Mouse (Mus musculus): Measurements from ENCODE around the gene Cdc42ep5. TPM values are rescaled to one million over a fixed set of nuclear protein-coding genes. Genes with fewer than 3 reads are reported as not detected.
A peak's percentile ranks its signal among the peaks of the same experiment; 100 is the strongest.

Cdc42ep5 gene
- polyA plus RNA-seq, 1 experiment from 2014 or later, result 26.5 TPM

DNA sequence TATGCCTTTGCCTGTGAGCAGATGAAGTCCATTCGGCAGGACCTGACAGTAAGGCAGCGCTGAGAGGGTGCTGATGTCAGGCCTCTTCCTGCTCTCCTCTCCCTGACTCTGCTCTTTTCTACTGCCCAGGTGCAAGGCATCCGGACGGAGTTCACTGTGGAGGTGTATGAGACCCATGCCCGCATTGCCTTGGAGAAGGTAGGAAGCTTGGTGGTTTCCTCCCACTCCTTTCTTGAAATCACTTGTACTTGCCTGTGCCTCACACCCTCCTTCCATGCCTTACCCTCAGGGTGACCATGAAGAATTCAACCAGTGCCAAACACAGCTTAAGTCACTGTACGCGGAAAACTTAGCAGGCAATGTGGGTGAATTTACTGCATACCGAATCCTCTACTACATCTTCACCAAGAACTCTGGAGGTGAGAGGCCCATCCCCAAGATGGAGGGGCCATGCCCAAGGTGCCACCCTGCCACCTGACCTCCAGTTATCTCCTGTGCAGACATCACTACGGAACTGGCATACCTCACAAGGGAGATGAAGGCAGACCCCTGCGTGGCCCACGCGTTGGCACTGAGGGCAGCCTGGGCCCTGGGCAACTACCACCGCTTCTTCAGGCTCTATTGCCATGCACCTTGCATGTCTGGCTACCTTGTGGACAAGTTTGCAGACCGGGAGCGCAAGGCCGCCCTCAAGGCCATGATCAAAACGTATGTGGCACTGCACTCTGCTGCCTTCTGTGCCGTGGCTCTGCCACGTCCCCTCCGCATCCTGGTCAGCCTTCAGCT, 19.7 kb downstream of the Cdc42ep5 start:
- Histone ChIP-seq H3K9me3 (no peaks in the 10 kb centered on the region), H3K27ac (replicated peaks) (no peak overlapping the region)

DNA sequence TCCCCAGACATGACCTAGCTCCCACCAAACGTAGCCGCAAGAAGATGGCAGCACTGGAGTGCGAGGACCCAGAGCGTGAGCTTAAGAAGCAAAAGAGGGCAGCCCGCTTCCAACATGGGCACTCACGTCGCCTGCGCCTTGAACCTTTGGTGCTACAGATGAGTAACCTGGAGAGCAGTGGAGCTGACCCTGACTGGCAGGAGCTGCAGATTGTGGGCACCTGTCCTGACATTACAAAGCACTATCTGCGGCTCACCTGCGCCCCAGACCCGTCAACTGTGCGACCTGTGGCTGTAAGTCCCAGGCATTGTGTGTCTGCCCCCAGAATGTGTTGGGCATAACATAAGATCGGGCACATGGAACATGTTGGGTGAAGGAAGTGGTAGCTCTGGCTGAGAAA, 20.6 kb downstream of the Cdc42ep5 start:
- no peak overlapping the region for H3K4me3 ChIP-seq
- ATAC-seq (ENCODE audit: extremely low read depth, insufficient number of reproducible peaks, low FRiP score, low TSS enrichment), result no peak
- WGBS, result 94% methylated on average over 13 of the region's 13 CpGs
- no peaks in the 10 kb centered on the region for H3K9me3 ChIP-seq
- no peaks in the 10 kb centered on the region for H3K27me3 ChIP-seq (replicated peaks)
- no peak overlapping the region for H3K27ac ChIP-seq (replicated peaks)
- peaks cover 15% of the 10 kb centered on the region for H3K4me1 ChIP-seq
- no peak overlapping the region for H3K9ac ChIP-seq
- no peak overlapping the region for H3K4me2 ChIP-seq
- peaks cover 93% of the 10 kb centered on the region for H3K36me3 ChIP-seq

More for the DNA sequence above, 19.7 kb downstream of the Cdc42ep5 start:
- Histone ChIP-seq H3K4me3 (no peak overlapping the region), H3K4me2 (no peak overlapping the region), H3K4me1 (peaks cover 17% of the 10 kb centered on the region), H3K36me3 (peaks cover 84% of the 10 kb centered on the region), H3K9ac (no peak overlapping the region), H3K27me3 (replicated peaks) (no peaks in the 10 kb centered on the region)
- WGBS, result 95% methylated on average over 20 of the region's 20 CpGs
- ATAC-seq (ENCODE audit: extremely low read depth, insufficient number of reproducible peaks, low FRiP score, low TSS enrichment), result no peak

DNA sequence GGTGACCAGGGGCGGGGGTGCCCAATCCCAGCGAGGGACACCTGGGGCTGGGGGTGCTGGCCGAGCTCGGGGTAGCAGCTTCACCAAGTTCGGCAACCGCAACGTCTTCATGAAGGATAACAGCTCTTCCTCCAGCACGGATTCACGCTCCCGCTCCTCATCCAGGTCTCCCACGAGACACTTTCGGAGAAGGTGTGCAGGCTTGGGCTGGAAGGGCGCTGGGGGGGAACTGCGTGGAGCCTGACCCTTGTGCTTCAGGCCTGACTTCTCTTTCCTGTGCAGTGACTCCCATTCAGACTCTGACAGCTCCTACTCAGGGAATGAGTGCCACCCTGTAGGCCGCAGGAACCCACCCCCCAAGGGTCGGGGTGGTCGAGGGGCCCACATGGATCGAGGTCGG, 21.2 kb downstream of the Cdc42ep5 start:
- Histone ChIP-seq H3K9ac (no peak overlapping the region), H3K4me3 (no peak overlapping the region), H3K27me3 (replicated peaks) (no peaks in the 10 kb centered on the region), H3K9me3 (no peaks in the 10 kb centered on the region), H3K4me1 (peaks cover 14% of the 10 kb centered on the region), H3K27ac (replicated peaks) (no peak overlapping the region), H3K4me2 (no peak overlapping the region), H3K36me3 (peaks cover 98% of the 10 kb centered on the region)
- ATAC-seq (ENCODE audit: extremely low read depth, insufficient number of reproducible peaks, low FRiP score, low TSS enrichment), result no peak
- 94% methylated on average over 19 of the region's 19 CpGs for WGBS

DNA sequence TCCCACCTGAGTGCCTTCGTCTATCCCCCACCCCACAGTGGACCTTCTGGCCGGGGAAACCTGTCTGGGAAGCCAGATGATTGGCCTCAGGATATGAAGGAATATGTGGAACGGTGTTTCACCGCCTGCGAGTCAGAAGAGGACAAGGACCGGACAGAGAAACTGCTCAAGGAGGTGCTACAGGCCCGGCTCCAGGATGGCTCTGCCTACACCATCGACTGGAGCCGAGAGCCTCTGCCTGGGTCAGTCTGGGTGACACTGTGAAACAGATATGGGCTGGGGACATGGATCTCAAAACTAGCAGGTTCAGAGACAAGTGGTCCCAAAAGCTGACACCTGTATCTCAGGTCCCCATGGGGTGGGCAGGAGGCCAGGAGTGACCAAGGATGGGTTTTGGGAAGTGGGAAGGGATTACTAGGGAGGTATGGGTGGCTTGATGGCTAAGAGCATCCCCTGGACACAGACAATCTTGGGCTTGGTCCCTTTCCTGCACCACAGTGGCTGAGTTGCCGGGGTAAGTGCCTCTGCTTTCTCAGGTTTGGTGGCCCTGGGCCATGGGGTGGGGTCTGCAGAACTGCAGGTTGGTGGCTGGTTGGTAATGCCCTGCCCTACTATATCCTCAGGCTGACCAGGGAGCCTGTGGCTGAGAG, 21.7 kb downstream of the Cdc42ep5 start:
- Histone ChIP-seq H3K36me3 (peaks cover 99% of the 10 kb centered on the region), H3K27me3 (replicated peaks) (no peaks in the 10 kb centered on the region), H3K9me3 (no peaks in the 10 kb centered on the region), H3K4me1 (peaks cover 14% of the 10 kb centered on the region), H3K9ac (no peak overlapping the region), H3K27ac (replicated peaks) (no peak overlapping the region), H3K4me3 (no peak overlapping the region), H3K4me2 (no peak overlapping the region)
- 89% methylated on average over 10 of the region's 10 CpGs for WGBS
- ATAC-seq (ENCODE audit: extremely low read depth, insufficient number of reproducible peaks, low FRiP score, low TSS enrichment), result no peak

DNA sequence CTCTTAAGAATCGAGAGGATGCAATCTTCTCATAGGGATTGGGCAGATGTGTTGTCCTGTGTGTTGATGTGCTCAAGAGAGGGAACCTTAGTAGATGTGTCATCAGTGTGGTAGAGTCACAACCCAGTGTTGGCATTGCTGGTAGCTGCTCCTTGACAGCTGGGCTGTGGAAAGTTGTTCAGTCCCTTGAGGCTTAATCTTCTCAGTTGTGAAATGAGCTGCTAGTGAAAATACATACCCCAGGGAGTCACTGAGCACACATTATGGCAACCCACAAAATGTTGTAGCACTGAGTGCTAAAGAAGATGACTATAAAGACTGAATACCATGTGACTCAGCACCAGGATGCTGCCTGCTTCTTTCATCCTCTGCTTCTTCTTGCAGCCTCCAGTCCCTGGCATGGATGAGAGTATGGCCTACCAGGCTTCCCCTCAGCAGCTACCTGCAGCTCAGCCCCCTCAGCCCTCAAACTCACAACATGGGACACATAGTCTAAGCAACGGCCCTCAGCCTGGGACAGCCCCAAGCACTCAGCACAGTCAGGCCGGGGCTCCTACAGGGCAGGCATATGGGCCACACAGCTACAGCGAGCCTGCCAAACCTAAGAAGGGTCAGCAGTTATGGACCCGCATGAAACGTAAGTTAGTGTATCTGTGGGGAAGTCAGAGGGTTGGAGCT, 22.9 kb downstream of the Cdc42ep5 start:
- WGBS, result 87% methylated on average over 6 of the region's 6 CpGs
- Histone ChIP-seq H3K36me3 (peaks cover 88% of the 10 kb centered on the region), H3K9me3 (no peaks in the 10 kb centered on the region), H3K27ac (replicated peaks) (no peak overlapping the region), H3K27me3 (replicated peaks) (no peaks in the 10 kb centered on the region), H3K4me2 (no peak overlapping the region), H3K4me3 (no peak overlapping the region), H3K9ac (no peak overlapping the region), H3K4me1 (peaks cover 13% of the 10 kb centered on the region)
- ATAC-seq (ENCODE audit: extremely low read depth, insufficient number of reproducible peaks, low FRiP score, low TSS enrichment), result no peak

DNA sequence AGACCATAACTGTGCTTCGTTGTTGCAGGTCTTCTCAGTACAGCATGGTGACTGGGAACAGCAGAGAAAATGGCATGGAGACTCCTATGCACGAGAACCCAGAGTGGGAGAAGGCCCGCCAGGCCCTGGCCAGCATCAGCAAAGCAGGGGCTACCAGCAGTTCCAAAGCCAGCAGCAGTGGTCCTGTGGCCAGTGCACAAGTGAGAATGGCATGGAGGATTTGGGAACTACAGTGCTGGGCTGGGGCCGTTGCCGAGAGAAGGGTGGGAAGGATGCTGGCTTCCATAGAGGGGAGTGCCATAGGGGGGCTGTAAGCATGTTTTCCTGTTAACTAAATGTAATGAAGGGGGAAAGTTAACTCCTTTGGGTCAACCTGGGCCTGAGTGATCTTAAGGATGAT, 25.3 kb downstream of the Cdc42ep5 start:
- peaks cover 64% of the 10 kb centered on the region for H3K36me3 ChIP-seq
- ATAC-seq (ENCODE audit: extremely low read depth, insufficient number of reproducible peaks, low FRiP score, low TSS enrichment), result no peak
- H3K9ac ChIP-seq, result no peak overlapping the region
- no peak overlapping the region for H3K4me2 ChIP-seq
- no peak overlapping the region for H3K27ac ChIP-seq (replicated peaks)
- no peaks in the 10 kb centered on the region for H3K27me3 ChIP-seq (replicated peaks)
- WGBS, result 93% methylated on average over 5 of the region's 5 CpGs
- no peak overlapping the region for H3K4me3 ChIP-seq
- no peaks in the 10 kb centered on the region for H3K9me3 ChIP-seq
- H3K4me1 ChIP-seq, result peaks cover 17% of the 10 kb centered on the region

DNA sequence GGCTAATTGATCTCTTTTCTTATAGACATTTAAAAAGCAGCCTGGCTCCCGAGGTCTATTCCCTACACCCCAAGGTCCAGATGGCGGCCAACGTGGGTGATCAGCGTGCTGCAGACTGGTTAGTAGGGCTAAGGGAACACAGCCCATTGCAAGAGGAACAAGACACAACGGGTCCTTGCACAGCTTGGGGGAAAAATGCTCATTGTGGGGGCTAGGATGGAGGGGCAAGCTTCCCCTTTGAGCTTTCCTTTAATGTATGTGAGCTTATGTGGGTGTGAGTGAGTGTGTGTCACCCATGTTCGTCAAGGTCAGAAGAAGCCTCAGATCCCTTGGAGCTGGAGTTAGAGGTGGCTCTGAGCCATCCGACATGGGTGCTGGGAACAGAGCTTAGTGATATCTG, 26.0 kb downstream of the Cdc42ep5 start:
- 0 out of 2 replicates have a peak overlapping the region, but pooled peaks have one; percentile 94 for H3K9ac ChIP-seq
- H3K4me3 ChIP-seq, result no peak overlapping the region
- H3K27me3 ChIP-seq (replicated peaks), result no peaks in the 10 kb centered on the region
- peaks cover 17% of the 10 kb centered on the region for H3K4me1 ChIP-seq
- no peaks in the 10 kb centered on the region for H3K9me3 ChIP-seq
- 0 out of 2 replicates have a peak overlapping the region, but pooled peaks have one; percentile 93 for H3K4me2 ChIP-seq
- no peak overlapping the region for H3K27ac ChIP-seq (replicated peaks)
- no peak for ATAC-seq (ENCODE audit: extremely low read depth, insufficient number of reproducible peaks, low FRiP score, low TSS enrichment)
- 90% methylated on average over 7 of the region's 7 CpGs for WGBS
- H3K36me3 ChIP-seq, result peaks cover 56% of the 10 kb centered on the region

DNA sequence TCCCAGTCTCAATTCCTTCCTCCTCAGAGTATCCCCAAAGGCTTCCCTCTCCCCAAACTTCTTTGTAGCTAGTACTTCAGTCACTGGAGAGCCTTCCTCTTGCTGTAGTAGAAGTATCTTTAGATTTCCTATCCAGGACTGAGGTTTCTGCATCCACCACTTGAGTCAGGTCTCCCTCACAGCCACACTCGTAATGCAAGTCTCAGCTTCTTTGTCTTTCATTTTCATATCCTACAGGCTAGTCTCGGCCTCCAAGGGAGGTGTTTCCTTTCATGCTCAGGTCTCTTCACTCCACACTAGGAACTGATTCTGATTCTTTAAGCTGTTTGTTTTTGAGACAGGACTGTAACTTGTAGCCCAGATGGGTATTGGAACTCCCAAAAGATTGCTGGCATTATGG, 26.5 kb downstream of the Cdc42ep5 start:
- Histone ChIP-seq H3K9me3 (no peaks in the 10 kb centered on the region), H3K27me3 (replicated peaks) (no peaks in the 10 kb centered on the region), H3K27ac (replicated peaks) (no peak overlapping the region), H3K9ac (peak overlapping the region; percentile 94), H3K4me3 (peak overlapping the region; percentile 96), H3K36me3 (peaks cover 51% of the 10 kb centered on the region), H3K4me1 (peaks cover 17% of the 10 kb centered on the region), H3K4me2 (peak overlapping the region; percentile 93)
- ATAC-seq (ENCODE audit: extremely low read depth, insufficient number of reproducible peaks, low FRiP score, low TSS enrichment), result no peak
- WGBS, result 89% methylated on average over 2 of the region's 2 CpGs

DNA sequence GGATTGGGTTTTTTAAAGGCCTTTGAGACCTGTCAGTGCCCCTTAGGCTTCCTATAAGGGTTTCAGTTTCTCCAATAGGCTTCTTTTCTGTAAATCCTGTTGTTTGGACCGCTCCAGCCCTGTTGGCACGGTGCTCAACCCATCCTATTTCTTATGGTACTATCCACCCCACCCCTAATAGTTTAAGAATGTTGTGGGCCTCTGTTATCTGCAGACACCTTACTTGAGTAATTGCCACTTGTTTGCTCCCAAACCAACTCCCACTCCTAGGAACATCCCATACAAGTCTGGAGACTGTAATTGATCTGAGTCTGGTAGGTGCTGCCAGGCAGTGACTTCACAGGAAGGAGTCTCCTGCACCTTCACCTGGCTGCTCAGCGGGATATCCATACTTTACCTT, 26.9 kb downstream of the Cdc42ep5 start:
- Histone ChIP-seq H3K4me1 (peaks cover 17% of the 10 kb centered on the region), H3K4me3 (peak overlapping the region; percentile 96), H3K27ac (replicated peaks) (peak overlapping the region; percentile 94), H3K4me2 (peak overlapping the region; percentile 93), H3K36me3 (peaks cover 47% of the 10 kb centered on the region), H3K9ac (peak overlapping the region; percentile 94), H3K9me3 (no peaks in the 10 kb centered on the region), H3K27me3 (replicated peaks) (no peaks in the 10 kb centered on the region)
- WGBS, result 45% methylated on average over 3 of the region's 3 CpGs
- no peak for ATAC-seq (ENCODE audit: extremely low read depth, insufficient number of reproducible peaks, low FRiP score, low TSS enrichment)

DNA sequence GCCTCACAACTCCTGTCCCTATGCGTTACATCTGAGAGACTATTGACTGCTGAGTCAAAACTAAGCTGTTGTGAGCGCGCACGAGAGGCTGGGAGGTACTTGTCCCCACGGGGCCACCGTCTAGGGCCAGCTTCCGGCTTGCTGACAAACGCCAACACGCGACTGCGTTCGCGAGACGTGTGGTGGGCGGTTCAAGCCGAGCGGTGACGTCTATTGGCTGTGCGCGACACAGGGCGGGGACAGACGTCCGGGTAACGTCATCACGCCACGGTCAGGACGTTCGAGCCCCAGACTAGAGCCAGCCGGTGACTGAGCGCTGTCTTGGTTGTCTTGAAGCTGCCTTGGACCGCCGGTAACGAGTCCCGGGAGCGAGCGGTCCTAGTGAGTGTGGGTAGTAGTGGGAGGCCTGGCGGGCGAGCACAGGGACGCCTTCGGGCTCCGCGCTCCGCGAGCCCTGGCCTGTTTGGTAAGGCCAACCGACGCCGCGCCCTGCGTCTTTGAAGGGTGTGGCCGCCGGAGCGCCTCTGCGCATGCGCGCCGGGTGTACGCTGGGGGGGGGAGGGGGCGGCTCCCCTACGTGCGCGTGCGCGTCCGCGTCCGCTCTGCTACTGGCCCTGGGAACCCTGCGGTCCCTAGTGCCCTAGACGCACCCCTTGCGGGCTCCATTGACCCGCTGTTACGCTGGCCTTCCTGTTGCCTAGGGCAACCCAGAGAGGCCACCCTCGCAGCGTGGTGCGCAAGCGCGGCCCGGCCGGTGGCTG, 27.7 kb downstream of the Cdc42ep5 start, which contains the start of gene Leng8:
Gene Leng8, plus strand, starts transcription at position 269 of the 761 bp plus-strand sequence.
- Histone ChIP-seq H3K4me1 (peaks cover 17% of the 10 kb centered on the region), H3K9ac (peak within 1 kb of the TSS; percentile 94), H3K4me3 (peak within 1 kb of the TSS; percentile 96), H3K4me2 (peak within 1 kb of the TSS; percentile 93), H3K9me3 (no peaks in the 10 kb centered on the region), H3K27me3 (replicated peaks) (no peaks in the 10 kb centered on the region), H3K36me3 (peaks cover 39% of the 10 kb centered on the region), H3K27ac (replicated peaks) (peak within 1 kb of the TSS; percentile 94)
- WGBS, result under 1% methylated on average over 77 of the region's 78 CpGs
- peak; percentile 99 for ATAC-seq (ENCODE audit: extremely low read depth, insufficient number of reproducible peaks, low FRiP score, low TSS enrichment)

DNA sequence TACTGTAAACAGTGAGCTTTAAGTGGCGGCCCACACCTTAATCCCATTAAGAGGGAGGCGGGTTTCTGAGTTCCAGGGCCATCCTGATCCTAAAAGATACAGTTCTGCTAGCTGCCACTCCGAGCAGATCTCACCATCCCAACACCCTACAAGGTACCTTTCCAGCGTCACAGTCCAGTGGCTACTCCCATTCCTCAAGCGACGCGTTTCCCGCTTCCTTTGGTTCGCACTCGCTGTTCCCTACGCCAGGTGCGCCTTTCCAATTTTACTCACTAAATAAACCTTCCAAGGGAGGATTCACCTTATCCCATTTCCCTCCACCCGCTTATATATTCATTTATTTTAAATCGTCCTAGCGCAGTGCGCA, 28.3 kb downstream of the Cdc42ep5 start:
- H3K27ac ChIP-seq (replicated peaks), result peak overlapping the region; percentile 75
- H3K4me2 ChIP-seq, result peak overlapping the region; percentile 92
- peaks cover 34% of the 10 kb centered on the region for H3K36me3 ChIP-seq
- H3K4me1 ChIP-seq, result peaks cover 20% of the 10 kb centered on the region
- 1% methylated on average over 16 of the region's 16 CpGs for WGBS
- no peak for ATAC-seq (ENCODE audit: extremely low read depth, insufficient number of reproducible peaks, low FRiP score, low TSS enrichment)
- H3K9me3 ChIP-seq, result no peaks in the 10 kb centered on the region
- H3K27me3 ChIP-seq (replicated peaks), result no peaks in the 10 kb centered on the region
- peak overlapping the region; percentile 88 for H3K9ac ChIP-seq
- H3K4me3 ChIP-seq, result peak overlapping the region; percentile 96
